Comparison of ENCODE assay signal across 8 mouse cellular contexts in genomic region chr6:113483100-113483615, GRCm38 (mm10). TPM values are rescaled to one million over a fixed set of nuclear protein-coding genes. Genes with fewer than 3 reads are reported as not detected.
DNase-seq lines count a peak whose midpoint lies in the region; ATAC-seq and TF ChIP-seq lines count a peak whose summit lies in the region.

Gene Creld1 (plus strand): TSS chr6:113483297.

- peak; percentile 93 for DNase-seq in brain, embryonic 18.5 days (ENCODE audit: low read depth, low spot score)
- DNase-seq in heart, embryonic 10.5 days (ENCODE audit: low spot score), result peak; percentile 98
- peak; percentile 91 for DNase-seq in limb, embryonic 14.5 days (ENCODE audit: low spot score)
- DNase-seq in spleen, adult 2 months (ENCODE audit: low read depth in 1 of 2, low spot score in 2 of 2), result peak; percentile 87 to 94

- no peaks in the 10 kb centered on the region for H3K79me2 ChIP-seq in C2C12 (ENCODE audit: control insufficient read depth, insufficient read depth)

- peaks cover 3% of the 10 kb centered on the region for H3K36me3 ChIP-seq in C2C12 (ENCODE audit: control insufficient read depth, insufficient read depth)
- peaks cover 4% of the 10 kb centered on the region; the same call in 1 of the 2 replicates for H3K36me3 ChIP-seq in erythroblast, embryonic 14.5 days (ENCODE audit: control insufficient read depth)
- H3K36me3 ChIP-seq in heart, embryonic 10.5 days, result peaks cover 12% of the 10 kb centered on the region
- H3K36me3 ChIP-seq in kidney, embryonic 14.5 days (ENCODE audit: control insufficient read depth, insufficient read depth, low read length), result no peaks in the 10 kb centered on the region
- H3K36me3 ChIP-seq in limb, embryonic 14.5 days (ENCODE audit: control insufficient read depth, insufficient read depth, low read length), result no peaks in the 10 kb centered on the region
- H3K36me3 ChIP-seq in midbrain, embryonic 16.5 days (ENCODE audit: control insufficient read depth, insufficient read depth, low read length), result peaks cover 2% of the 10 kb centered on the region; the same call in 1 of the 2 replicates
- no peaks in the 10 kb centered on the region for H3K36me3 ChIP-seq in spleen, adult 2 months (ENCODE audit: control insufficient read depth, insufficient read depth, low read length)

- TF ChIP-seq POLR2A in limb, embryonic 14.5 days (IDR thresholded peaks at IDR 0.05; ENCODE audit: borderline replicate concordance, extremely low read depth, insufficient read depth, insufficient read length), result no peak
- peak; percentile 29 for TF ChIP-seq POLR2A in spleen, adult 2 months (IDR thresholded peaks at IDR 0.05; ENCODE audit: low read depth, low read length)

- H3ac ChIP-seq in C2C12 (ENCODE audit: control insufficient read depth, insufficient read length, low read depth), result peak within 1 kb of the TSS; percentile 24

- under 1% methylated on average over 26 of the region's 26 CpGs for WGBS in heart, embryonic 10.5 days
- under 1% methylated on average over 26 of the region's 26 CpGs for WGBS in kidney, embryonic 14.5 days
- WGBS in limb, embryonic 14.5 days, result 2% methylated on average over 26 of the region's 26 CpGs
- under 1% methylated on average over 26 of the region's 26 CpGs for WGBS in midbrain, embryonic 16.5 days
- 0% methylated on average over 26 of the region's 26 CpGs for WGBS in spleen, adult 2 months

- H3K4me1 ChIP-seq in erythroblast, embryonic 14.5 days (ENCODE audit: control insufficient read depth), result peaks cover 43% of the 10 kb centered on the region
- peaks cover 29% of the 10 kb centered on the region for H3K4me1 ChIP-seq in heart, embryonic 10.5 days
- H3K4me1 ChIP-seq in kidney, embryonic 14.5 days (ENCODE audit: control insufficient read depth, insufficient read depth, low read length), result peaks cover 4% of the 10 kb centered on the region; the same call in 1 of the 2 replicates
- peaks cover 8% of the 10 kb centered on the region; the same call in 1 of the 2 replicates for H3K4me1 ChIP-seq in limb, embryonic 14.5 days (ENCODE audit: control insufficient read depth, insufficient read depth, low read length)
- H3K4me1 ChIP-seq in midbrain, embryonic 16.5 days (ENCODE audit: control insufficient read depth, insufficient read depth, low read length), result peaks cover 22% of the 10 kb centered on the region
- peaks cover 12% of the 10 kb centered on the region for H3K4me1 ChIP-seq in spleen, adult 2 months (ENCODE audit: control insufficient read depth, insufficient read depth, insufficient read length)

- H3K4me2 ChIP-seq in kidney, embryonic 14.5 days (replicated peaks; ENCODE audit: low read depth, low read length), result peak within 1 kb of the TSS; percentile 69
- peak within 1 kb of the TSS; percentile 69 for H3K4me2 ChIP-seq in limb, embryonic 14.5 days (replicated peaks; ENCODE audit: low read depth, low read length, severe bottlenecking)
- peak within 1 kb of the TSS; percentile 91 for H3K4me2 ChIP-seq in midbrain, embryonic 16.5 days (ENCODE audit: low read length)

- H3K4me3 ChIP-seq in C2C12 (ENCODE audit: insufficient read depth, poor library complexity, severe bottlenecking), result peak within 1 kb of the TSS; percentile 14
- peak within 1 kb of the TSS; percentile 74 for H3K4me3 ChIP-seq in erythroblast, embryonic 14.5 days (replicated peaks)
- H3K4me3 ChIP-seq in heart, embryonic 10.5 days, result peak within 1 kb of the TSS; percentile 77
- peak within 1 kb of the TSS; percentile 51 for H3K4me3 ChIP-seq in kidney, embryonic 14.5 days (ENCODE audit: low read length)
- H3K4me3 ChIP-seq in limb, embryonic 14.5 days (replicated peaks; ENCODE audit: low read length), result peak within 1 kb of the TSS; percentile 41
- peak within 1 kb of the TSS; percentile 68 for H3K4me3 ChIP-seq in midbrain, embryonic 16.5 days (ENCODE audit: low read depth, low read length)
- H3K4me3 ChIP-seq in spleen, adult 2 months (ENCODE audit: extremely low read depth, insufficient read depth, insufficient read length), result peak within 1 kb of the TSS; percentile 67

- H3K9ac ChIP-seq in kidney, embryonic 14.5 days (ENCODE audit: low read depth, low read length), result peak within 1 kb of the TSS; percentile 67
- H3K9ac ChIP-seq in limb, embryonic 14.5 days (ENCODE audit: low read depth, low read length, severe bottlenecking), result peak within 1 kb of the TSS; percentile 44
- peak within 1 kb of the TSS; percentile 88 for H3K9ac ChIP-seq in midbrain, embryonic 16.5 days (ENCODE audit: low read depth, low read length)

- peak; percentile 95 for ATAC-seq in kidney, embryonic 14.5 days (ENCODE audit: low FRiP score, low TSS enrichment)
- ATAC-seq in limb, embryonic 14.5 days (ENCODE audit: low FRiP score, low read depth), result peak; percentile 94
- peak; percentile 98 for ATAC-seq in midbrain, embryonic 16.5 days

- TF ChIP-seq CTCF in C2C12 (IDR thresholded peaks at IDR 0.05; ENCODE audit: control insufficient read depth, insufficient read depth, insufficient read length), result no peak
- TF ChIP-seq CTCF in spleen, adult 2 months (IDR thresholded peaks at IDR 0.05; ENCODE audit: extremely low read depth, insufficient read depth, insufficient read length, insufficient replicate concordance), result no peak

- H3K9me3 ChIP-seq in erythroblast, embryonic 14.5 days (ENCODE audit: control insufficient read depth, low read length), result no peaks in the 10 kb centered on the region
- no peaks in the 10 kb centered on the region for H3K9me3 ChIP-seq in heart, embryonic 10.5 days
- no peaks in the 10 kb centered on the region for H3K9me3 ChIP-seq in kidney, embryonic 14.5 days (ENCODE audit: control insufficient read depth, low read length)
- no peaks in the 10 kb centered on the region for H3K9me3 ChIP-seq in limb, embryonic 14.5 days (ENCODE audit: control insufficient read depth, low read length)
- no peaks in the 10 kb centered on the region for H3K9me3 ChIP-seq in midbrain, embryonic 16.5 days (replicated peaks; ENCODE audit: control insufficient read depth, low read length, poor library complexity, severe bottlenecking)

- no peaks in the 10 kb centered on the region for H3K79me3 ChIP-seq in C2C12 (ENCODE audit: low read depth)

- peak within 1 kb of the TSS; percentile 93 for H3K27ac ChIP-seq in heart, embryonic 10.5 days
- peak within 1 kb of the TSS; percentile 82 for H3K27ac ChIP-seq in kidney, embryonic 14.5 days (ENCODE audit: low read depth, low read length)
- H3K27ac ChIP-seq in limb, embryonic 14.5 days (replicated peaks; ENCODE audit: low read depth, low read length), result 0 out of 2 replicates have a peak within 1 kb of the TSS, but pooled peaks have one; percentile 3
- peak within 1 kb of the TSS; percentile 92 for H3K27ac ChIP-seq in midbrain, embryonic 16.5 days (ENCODE audit: low read length)
- H3K27ac ChIP-seq in spleen, adult 2 months (ENCODE audit: insufficient read depth, low read length), result peak within 1 kb of the TSS; percentile 84

- no peaks in the 10 kb centered on the region for H3K27me3 ChIP-seq in C2C12 (ENCODE audit: control insufficient read depth, insufficient read depth, insufficient read length)
- H3K27me3 ChIP-seq in erythroblast, embryonic 14.5 days (ENCODE audit: control insufficient read depth), result peaks cover 39% of the 10 kb centered on the region
- peaks cover 42% of the 10 kb centered on the region for H3K27me3 ChIP-seq in heart, embryonic 10.5 days (ENCODE audit: insufficient read depth, poor library complexity, severe bottlenecking)
- peaks cover 11% of the 10 kb centered on the region; the same call in 1 of the 2 replicates for H3K27me3 ChIP-seq in kidney, embryonic 14.5 days (ENCODE audit: control insufficient read depth, insufficient read depth, low read length)
- H3K27me3 ChIP-seq in limb, embryonic 14.5 days (ENCODE audit: control insufficient read depth, insufficient read depth, low read length), result peaks cover 26% of the 10 kb centered on the region
- H3K27me3 ChIP-seq in midbrain, embryonic 16.5 days (ENCODE audit: control insufficient read depth, insufficient read depth, low read depth, low read length), result no peaks in the 10 kb centered on the region; the same call in 1 of the 2 replicates
- H3K27me3 ChIP-seq in spleen, adult 2 months (ENCODE audit: control insufficient read depth, insufficient read depth, low read length), result no peaks in the 10 kb centered on the region

TF ChIP-seq in C2C12, 6 proteins besides CTCF, POLR2A, EP300 and RAD21:
- no peak for TF ChIP-seq FOSL1 (IDR thresholded peaks at IDR 0.05; ENCODE audit: insufficient read depth, low read length, poor library complexity, severe bottlenecking)
TF ChIP-seq in C2C12: peak in this region for 0.

RNA-seq across cellular contexts. Expression of gene Creld1, which starts in this region (rescaled TPM):
- 16.4 TPM for polyA plus RNA-seq in C2C12 (2012; fragmentation: generic; extraction: Trizol)
- 0.38 and 0.61 TPM in 2 replicates for polyA plus RNA-seq in erythroblast, embryonic 14.5 days (2012)
- polyA plus RNA-seq in heart, embryonic 10.5 days (2016; fragmentation: Nextera tagmentation; extraction: Ambion mirVana), result 42.1 and 57.8 TPM in 2 replicates
- 22.9 and 25.4 TPM in 2 replicates for polyA plus RNA-seq in kidney, embryonic 14.5 days (2014; fragmentation: Nextera tagmentation; extraction: Ambion mirVana)
- polyA plus RNA-seq in limb, embryonic 14.5 days (2012; rRNA removed), result 14.0 and 15.9 TPM in 2 replicates
- 15.9 and 16.1 TPM in 2 replicates for polyA plus RNA-seq in limb, embryonic 14.5 days (2014; fragmentation: Nextera tagmentation; extraction: Ambion mirVana)
- polyA plus RNA-seq in midbrain, embryonic 16.5 days (2015; fragmentation: Nextera tagmentation; extraction: Ambion mirVana), result 77.7 and 80.5 TPM in 2 replicates
- polyA plus RNA-seq in spleen, adult 2 months (2012; rRNA removed), result 7.8 and 8.4 TPM in 2 replicates

Comparison
In these comparisons a context has a peak if more than half of its experiments do, and no peak if none do; other contexts are left out.
1. Peak in every context shown above with its lines: DNase-seq, ATAC-seq, H3K4me3 ChIP-seq and H3K27ac ChIP-seq.
2. H3K4me3 ChIP-seq: peak in every context shown above with its lines; median percentile 77 in heart, embryonic 10.5 days; 74 in erythroblast, embryonic 14.5 days; 68 in midbrain, embryonic 16.5 days; 67 in spleen, adult 2 months; 51 in kidney, embryonic 14.5 days; 41 in limb, embryonic 14.5 days; 14 in C2C12.
3. H3K27ac ChIP-seq: peak in every context shown above with its lines; median percentile 93 in heart, embryonic 10.5 days; 92 in midbrain, embryonic 16.5 days; 84 in spleen, adult 2 months; 82 in kidney, embryonic 14.5 days; 3 in limb, embryonic 14.5 days.